Mouse (Mus musculus) forebrain, postnatal 0 days (tissue): ENCODE data around the gene Orc5. TPM values are rescaled to one million over a fixed set of nuclear protein-coding genes. Genes with fewer than 3 reads are reported as not detected.
A peak's percentile ranks its signal among the peaks of the same experiment; 100 is the strongest.

Experiments used
- ATAC-seq: fragments of 200-750 bp; cut with Nextera tagmentation; 2 replicates; pipeline ENCODE4 v1.8.0; 2017; ENCODE audit warnings: mild to moderate bottlenecking, moderate library complexity
- DNase-seq: peaks from one replicate; pipeline ENCODE4 v3.0.0-alpha.2; 2015
- H3K27ac ChIP-seq: fragments of 300-500 bp; sonication (generic); 2 replicates; pipeline ENCODE4 v1.5.1; 2014; ENCODE audit warnings: low read depth, mild to moderate bottlenecking, antibody characterized with exemption, low read length, moderate library complexity, mixed read lengths
- H3K27me3 ChIP-seq: fragments of 300-500 bp; sonication (generic); 2 replicates; pipeline ENCODE4 v1.6.1; 2014; ENCODE audit warnings: mild to moderate bottlenecking, low read length, mixed read lengths; ENCODE audit not compliant: insufficient read depth
- H3K36me3 ChIP-seq: fragments of 300-500 bp; sonication (generic); 2 replicates; pipeline ENCODE4 v1.6.1; 2014; ENCODE audit warnings: mild to moderate bottlenecking, moderate library complexity; ENCODE audit not compliant: insufficient read depth
- H3K4me1 ChIP-seq: fragments of 300-500 bp; sonication (generic); 2 replicates; pipeline ENCODE4 v1.6.1; 2014; ENCODE audit warnings: antibody characterized with exemption; ENCODE audit not compliant: insufficient read depth
- H3K4me2 ChIP-seq: fragments of 300-500 bp; sonication (generic); 2 replicates; pipeline ENCODE4 v1.6.1; 2014; ENCODE audit warnings: low read depth, mild to moderate bottlenecking, moderate library complexity
- H3K4me3 ChIP-seq: fragments of 300-500 bp; sonication (generic); 2 replicates; pipeline ENCODE4 v1.5.1; 2014; ENCODE audit warnings: low read depth, low read length, mixed read lengths
- H3K9ac ChIP-seq: fragments of 300-500 bp; sonication (generic); 2 replicates; pipeline ENCODE4 v1.6.1; 2014; ENCODE audit warnings: mild to moderate bottlenecking
- H3K9me3 ChIP-seq: fragments of 300-500 bp; sonication (generic); 2 replicates; pipeline ENCODE4 v1.6.1; 2016; ENCODE audit warnings: low read length
- CTCF ChIP-seq: sonication (generic); IDR thresholded peaks from 2 replicates; pipeline ENCODE4 v1.5.1; 2016; ENCODE audit warnings: antibody characterized with exemption, control low read depth, low read depth
- WGBS: fragments of 180-500 bp; shearing (Covaris S2); extraction: QIAGEN DNeasy Blood & Tissue Kit; methylation state at CpG from one replicate; pipeline ENCODE4 v1.1.7; 2014; 5-methylcytosine and 5-hydroxymethylcytosine counted together
- polyA plus RNA-seq: library from polyadenylated mRNA; unstranded; fragments of >200 nt; fragmentation: Nextera tagmentation; extraction: Ambion mirVana; gene quantifications from 2 replicates; pipeline ENCODE4 v1.2.1, GENCODE M21; 2015
- total RNA-seq: library from RNA; depleted of rRNA; stranded (reverse); fragments of >200 nt; gene quantifications from 2 replicates; pipeline ENCODE4 v1.2.3, GENCODE M21; 2014; rRNA removed

Gene Orc5
- total and polyA plus RNA-seq, 2 experiments from 2014 or later, result 34.7 to 36.6 TPM

GRCm38 (mm10) chr5:22471243-22471642 is 79.0 kb downstream of the Orc5 start:
- Histone ChIP-seq H3K27me3 (no peaks in the 10 kb centered on the region), H3K9me3 (no peaks in the 10 kb centered on the region), H3K27ac (no peak overlapping the region), H3K9ac (no peak overlapping the region), H3K36me3 (no peaks in the 10 kb centered on the region), H3K4me1 (no peaks in the 10 kb centered on the region), H3K4me2 (no peak overlapping the region), H3K4me3 (no peak overlapping the region)
- no peak for TF ChIP-seq CTCF
- DNase-seq, result peak; percentile 33
- ATAC-seq, result peak; percentile 53
- WGBS, result 28% methylated on average over 4 of the region's 4 CpGs

- 50% methylated on average over 15 of the region's 15 CpGs for WGBS
- H3K4me1 ChIP-seq, result no peaks in the 10 kb centered on the region
- DNase-seq, result no peak
- no peak for ATAC-seq
- no peak for TF ChIP-seq CTCF
- H3K9ac ChIP-seq, result no peak overlapping the region
- H3K9me3 ChIP-seq, result no peaks in the 10 kb centered on the region
- H3K4me3 ChIP-seq, result no peak overlapping the region
- no peak overlapping the region for H3K4me2 ChIP-seq
- no peaks in the 10 kb centered on the region for H3K27me3 ChIP-seq
- no peak overlapping the region for H3K27ac ChIP-seq
- no peaks in the 10 kb centered on the region for H3K36me3 ChIP-seq
Observed at GRCm38 (mm10) chr5:22452871-22453661, 97.2 kb downstream of the Orc5 start.

GRCm38 (mm10) chr5:22452452-22452851 is 97.8 kb downstream of the Orc5 start:
- no peak overlapping the region for H3K4me2 ChIP-seq

GRCm38 (mm10) chr5:22451764-22452163 is 98.5 kb downstream of the Orc5 start:
- no peaks in the 10 kb centered on the region for H3K27me3 ChIP-seq

More at GRCm38 (mm10) chr5:22452452-22452851, 97.8 kb downstream of the Orc5 start:
- TF ChIP-seq CTCF, result no peak
- no peaks in the 10 kb centered on the region for H3K9me3 ChIP-seq
- no peaks in the 10 kb centered on the region for H3K36me3 ChIP-seq
- H3K9ac ChIP-seq, result no peak overlapping the region
- no peak overlapping the region for H3K27ac ChIP-seq
- H3K4me3 ChIP-seq, result no peak overlapping the region
- 87% methylated on average over 9 of the region's 9 CpGs for WGBS
- no peaks in the 10 kb centered on the region for H3K4me1 ChIP-seq
- no peaks in the 10 kb centered on the region for H3K27me3 ChIP-seq
- DNase-seq (no peak), ATAC-seq (no peak)

GRCm38 (mm10) chr5:22449492-22449891 is 100.7 kb downstream of the Orc5 start:
- Histone ChIP-seq H3K4me3 (no peak overlapping the region), H3K4me1 (no peaks in the 10 kb centered on the region), H3K4me2 (no peak overlapping the region), H3K9me3 (no peaks in the 10 kb centered on the region), H3K27ac (no peak overlapping the region), H3K9ac (no peak overlapping the region), H3K27me3 (no peaks in the 10 kb centered on the region), H3K36me3 (no peaks in the 10 kb centered on the region)
- no peak for TF ChIP-seq CTCF
- 80% methylated on average over 3 of the region's 3 CpGs for WGBS
- no peak for DNase-seq
- ATAC-seq, result no peak

More at GRCm38 (mm10) chr5:22451764-22452163, 98.5 kb downstream of the Orc5 start:
- Histone ChIP-seq H3K9ac (no peak overlapping the region), H3K4me2 (no peak overlapping the region), H3K9me3 (no peaks in the 10 kb centered on the region), H3K36me3 (no peaks in the 10 kb centered on the region), H3K4me1 (no peaks in the 10 kb centered on the region), H3K27ac (no peak overlapping the region), H3K4me3 (no peak overlapping the region)
- WGBS, result 62% methylated on average over 3 of the region's 3 CpGs
- ATAC-seq (no peak), DNase-seq (no peak)
- TF ChIP-seq CTCF, result no peak

Other genes starting within 250 kb of the Orc5 start
- 155 and 208 TPM in 2 replicates for gene Reln, start 205.7 kb downstream of the Orc5 start, total RNA-seq
- 35.6 and 40.5 TPM in 2 replicates for gene Reln, start 205.7 kb downstream of the Orc5 start, polyA plus RNA-seq
- 36.6 and 40.3 TPM in 2 replicates for gene Lhfpl3, start 195.6 kb upstream of the Orc5 start, total RNA-seq
- 24.2 and 34.4 TPM in 2 replicates for gene Lhfpl3, start 195.6 kb upstream of the Orc5 start, polyA plus RNA-seq